Comparison of ENCODE assay signal across 9 mouse cellular contexts in the genomic region with DNA sequence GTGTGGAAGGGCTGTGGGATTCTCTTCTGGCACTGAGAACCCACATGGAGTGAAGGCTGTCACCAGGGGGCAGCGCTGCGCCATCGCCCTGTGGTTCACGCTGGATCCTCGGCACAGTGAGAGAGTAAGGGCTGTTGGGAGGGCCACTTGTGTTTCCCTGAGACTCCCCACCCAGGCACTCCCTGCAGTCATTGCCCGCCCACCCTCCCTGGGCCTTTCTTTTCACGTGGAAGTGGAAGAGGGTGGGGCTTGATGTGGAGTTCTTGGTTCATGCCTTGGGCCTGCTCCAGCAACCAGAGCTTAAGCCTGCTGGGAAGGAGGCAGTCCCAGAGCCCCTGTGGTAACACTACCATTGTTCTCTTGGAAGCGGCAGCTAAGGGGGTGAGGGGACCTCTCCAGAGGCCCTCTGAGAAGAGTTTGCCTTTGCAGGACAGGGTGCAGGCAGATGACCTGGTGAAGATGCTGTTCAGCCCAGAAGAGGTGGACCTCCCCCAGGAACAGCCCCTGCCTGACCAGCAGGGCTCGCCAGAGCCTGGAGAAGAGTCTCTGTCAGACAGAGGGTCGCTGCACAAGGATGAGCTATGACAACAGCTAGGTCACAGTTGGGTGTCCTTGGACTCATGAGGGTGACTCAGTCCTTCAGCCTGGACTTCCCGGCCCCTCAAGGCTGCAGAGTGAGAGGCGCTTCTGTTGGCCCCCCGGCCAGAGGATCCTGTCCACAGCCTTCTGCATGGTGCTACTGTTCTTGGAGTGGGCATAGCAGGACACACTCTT. TPM values are rescaled to one million over a fixed set of nuclear protein-coding genes. Genes with fewer than 3 reads are reported as not detected.
DNase-seq lines count a peak whose midpoint lies in the region; ATAC-seq and TF ChIP-seq lines count a peak whose summit lies in the region.
"Had no signal": no experiment of that assay in that cellular context is flagged by ENCODE, and none has a peak within 500 bp of the region (broad histone marks: within the 10 kb centered on the region; RNA-seq: fewer than 3 reads in every experiment).

No protein-coding gene starts in this region.

- ATAC-seq in activated CD4-positive, CD25-positive, alpha-beta regulatory T cell, adult 4 months, result peak; percentile 66
- peak; percentile 63 for ATAC-seq in embryonic facial prominence, embryonic 15.5 days (ENCODE audit: insufficient number of reproducible peaks, low FRiP score, low TSS enrichment, low read depth)
- peak; percentile 41; the same call in 1 of the 2 replicates for ATAC-seq in heart, embryonic 11.5 days (replicated peaks; ENCODE audit: insufficient number of reproducible peaks, low FRiP score, low TSS enrichment)
- ATAC-seq in liver, embryonic 13.5 days (ENCODE audit: low read depth), result peak; percentile 34; the same call in 1 of the 2 replicates
- ATAC-seq in neural tube, embryonic 13.5 days (ENCODE audit: low read depth), result peak; percentile 81

- H3K9me3 ChIP-seq in embryonic facial prominence, embryonic 15.5 days (replicated peaks), result no peaks in the 10 kb centered on the region
- no peaks in the 10 kb centered on the region for H3K9me3 ChIP-seq in heart, embryonic 11.5 days (replicated peaks; ENCODE audit: control insufficient read depth, low read length)
- H3K9me3 ChIP-seq in liver, embryonic 13.5 days (replicated peaks), result no peaks in the 10 kb centered on the region
- H3K9me3 ChIP-seq in neural tube, embryonic 13.5 days, result no peaks in the 10 kb centered on the region

- TF ChIP-seq POLR2A in testis, adult 2 months (IDR thresholded peaks at IDR 0.05; ENCODE audit: control insufficient read depth, low read depth, low read length), result no peak

- peak; percentile 77; the same call in 1 of the 2 replicates for TF ChIP-seq CTCF in testis, adult 2 months (IDR thresholded peaks at IDR 0.05; ENCODE audit: control insufficient read depth, insufficient read depth, insufficient replicate concordance, low read depth, low read length)

- 35% methylated on average over 13 of the region's 13 CpGs for WGBS in embryonic facial prominence, embryonic 15.5 days
- WGBS in heart, embryonic 11.5 days (ENCODE audit: insufficient replicate concordance), result 39% methylated on average over 13 of the region's 13 CpGs
- 33% methylated on average over 13 of the region's 13 CpGs for WGBS in liver, embryonic 13.5 days (ENCODE audit: insufficient replicate concordance)
- WGBS in neural tube, embryonic 13.5 days, result 27% methylated on average over 13 of the region's 13 CpGs

- H3K4me1 ChIP-seq in embryonic facial prominence, embryonic 15.5 days, result peaks cover 14% of the 10 kb centered on the region
- no peaks in the 10 kb centered on the region for H3K4me1 ChIP-seq in heart, embryonic 11.5 days (ENCODE audit: control insufficient read depth, insufficient read depth, low read length)
- H3K4me1 ChIP-seq in liver, embryonic 13.5 days (replicated peaks), result no peaks in the 10 kb centered on the region
- peaks cover 13% of the 10 kb centered on the region; the same call in 1 of the 2 replicates for H3K4me1 ChIP-seq in neural tube, embryonic 13.5 days (replicated peaks)
- H3K4me1 ChIP-seq in testis, adult 2 months (ENCODE audit: control insufficient read depth, insufficient read depth, low read length), result no peaks in the 10 kb centered on the region

- peaks cover 50% of the 10 kb centered on the region for H3K36me3 ChIP-seq in embryonic facial prominence, embryonic 15.5 days
- no peaks in the 10 kb centered on the region; the same call in 1 of the 2 replicates for H3K36me3 ChIP-seq in heart, embryonic 11.5 days (ENCODE audit: control insufficient read depth, insufficient read depth, low read length)
- H3K36me3 ChIP-seq in liver, embryonic 13.5 days, result peaks cover 15% of the 10 kb centered on the region
- peaks cover 59% of the 10 kb centered on the region for H3K36me3 ChIP-seq in neural tube, embryonic 13.5 days
- no peaks in the 10 kb centered on the region for H3K36me3 ChIP-seq in testis, adult 2 months (ENCODE audit: control insufficient read depth, insufficient read depth, low read length)

- H3K4me2 ChIP-seq in embryonic facial prominence, embryonic 15.5 days (replicated peaks), result no peak overlapping the region
- H3K4me2 ChIP-seq in heart, embryonic 11.5 days, result no peak overlapping the region
- H3K4me2 ChIP-seq in liver, embryonic 13.5 days, result no peak overlapping the region
- no peak overlapping the region for H3K4me2 ChIP-seq in neural tube, embryonic 13.5 days

- no peaks in the 10 kb centered on the region for H3K27me3 ChIP-seq in embryonic facial prominence, embryonic 15.5 days
- H3K27me3 ChIP-seq in heart, embryonic 11.5 days (ENCODE audit: control insufficient read depth, insufficient read depth, low read length), result no peaks in the 10 kb centered on the region
- H3K27me3 ChIP-seq in liver, embryonic 13.5 days, result 0 out of 2 replicates have a peak, but pooled peaks cover 3% of the 10 kb centered on the region
- no peaks in the 10 kb centered on the region for H3K27me3 ChIP-seq in neural tube, embryonic 13.5 days
- no peaks in the 10 kb centered on the region for H3K27me3 ChIP-seq in testis, adult 2 months (ENCODE audit: control insufficient read depth, insufficient read depth, low read length)

- peak; percentile 58 for DNase-seq in A20 (ENCODE audit: low read depth, low spot score)
- DNase-seq in kidney, adult 9 months, result peak; percentile 79
- peak; percentile 44 for DNase-seq in liver, embryonic 13.5 days

- H3K27ac ChIP-seq in embryonic facial prominence, embryonic 15.5 days (replicated peaks), result peak overlapping the region; percentile 8; the same call in 1 of the 2 replicates
- H3K27ac ChIP-seq in heart, embryonic 11.5 days (ENCODE audit: low read depth, low read length), result no peak overlapping the region
- H3K27ac ChIP-seq in liver, embryonic 13.5 days, result no peak overlapping the region
- peak overlapping the region; percentile 57 for H3K27ac ChIP-seq in neural tube, embryonic 13.5 days (replicated peaks)
- H3K27ac ChIP-seq in testis, adult 2 months (ENCODE audit: control insufficient read depth, insufficient read depth, low read depth, low read length), result no peak overlapping the region

- no peak overlapping the region for H3K4me3 ChIP-seq in embryonic facial prominence, embryonic 15.5 days (replicated peaks)
- H3K4me3 ChIP-seq in heart, embryonic 11.5 days (ENCODE audit: low read depth, low read length), result no peak overlapping the region
- no peak overlapping the region for H3K4me3 ChIP-seq in liver, embryonic 13.5 days (replicated peaks)
- H3K4me3 ChIP-seq in neural tube, embryonic 13.5 days, result no peak overlapping the region
- no peak overlapping the region for H3K4me3 ChIP-seq in testis, adult 2 months (ENCODE audit: control insufficient read depth, low read depth, low read length)
- H3K4me3 ChIP-seq: erythroblast, embryonic 14.5 days had no signal

- no peak overlapping the region for H3K9ac ChIP-seq in embryonic facial prominence, embryonic 15.5 days
- no peak overlapping the region for H3K9ac ChIP-seq in heart, embryonic 11.5 days (ENCODE audit: low read depth, low read length)
- no peak overlapping the region for H3K9ac ChIP-seq in liver, embryonic 13.5 days
- 0 out of 2 replicates have a peak overlapping the region, but pooled peaks have one; percentile 12 for H3K9ac ChIP-seq in neural tube, embryonic 13.5 days

RNA-seq across cellular contexts. Expression of a gene that starts 7.6 kb away (rescaled TPM):
- polyA plus RNA-seq in activated CD4-positive, CD25-positive, alpha-beta regulatory T cell, adult 4 months (2017; shearing (Covaris generic)), result not detected
- 0.05 and 0.20 TPM in 2 replicates for polyA plus RNA-seq in embryonic facial prominence, embryonic 15.5 days (2015; fragmentation: Nextera tagmentation; extraction: Ambion mirVana)
- polyA plus RNA-seq in heart, embryonic 11.5 days (2014; fragmentation: Nextera tagmentation; extraction: Ambion mirVana), result not detected in 2 replicates
- not detected in 2 replicates for polyA plus RNA-seq in liver, embryonic 13.5 days (2015; fragmentation: Nextera tagmentation; extraction: Ambion mirVana)
- polyA plus RNA-seq in neural tube, embryonic 13.5 days (2015; fragmentation: Nextera tagmentation; extraction: Ambion mirVana), result 0.45 and 0.63 TPM in 2 replicates
- not detected in 2 replicates for polyA plus RNA-seq in testis, adult 2 months (2012; rRNA removed)
- polyA plus RNA-seq: erythroblast, embryonic 14.5 days had no signal

RNA-seq across cellular contexts. Expression of a gene that starts 14.9 kb away (rescaled TPM):
- polyA plus RNA-seq in activated CD4-positive, CD25-positive, alpha-beta regulatory T cell, adult 4 months (2017; shearing (Covaris generic)), result 1 to 10 TPM; 1.1 to 1.6 TPM
- polyA plus RNA-seq in embryonic facial prominence, embryonic 15.5 days (2015; fragmentation: Nextera tagmentation; extraction: Ambion mirVana), result 80.0 and 82.7 TPM in 2 replicates
- 32.1 and 33.9 TPM in 2 replicates for polyA plus RNA-seq in heart, embryonic 11.5 days (2014; fragmentation: Nextera tagmentation; extraction: Ambion mirVana)
- 9.3 and 9.4 TPM in 2 replicates for polyA plus RNA-seq in liver, embryonic 13.5 days (2015; fragmentation: Nextera tagmentation; extraction: Ambion mirVana)
- polyA plus RNA-seq in neural tube, embryonic 13.5 days (2015; fragmentation: Nextera tagmentation; extraction: Ambion mirVana), result 14.8 TPM in 2 replicates
- 10.4 and 11.9 TPM in 2 replicates for polyA plus RNA-seq in testis, adult 2 months (2012; rRNA removed)

RNA-seq across cellular contexts. Expression of a gene that starts 15.1 kb away (rescaled TPM):
- 1 to 10 TPM; 8.0 to 9.2 TPM for polyA plus RNA-seq in activated CD4-positive, CD25-positive, alpha-beta regulatory T cell, adult 4 months (2017; shearing (Covaris generic))
- polyA plus RNA-seq in embryonic facial prominence, embryonic 15.5 days (2015; fragmentation: Nextera tagmentation; extraction: Ambion mirVana), result 32.0 and 35.5 TPM in 2 replicates
- polyA plus RNA-seq in heart, embryonic 11.5 days (2014; fragmentation: Nextera tagmentation; extraction: Ambion mirVana), result 33.2 and 34.7 TPM in 2 replicates
- 16.1 and 16.5 TPM in 2 replicates for polyA plus RNA-seq in liver, embryonic 13.5 days (2015; fragmentation: Nextera tagmentation; extraction: Ambion mirVana)
- 35.4 and 37.4 TPM in 2 replicates for polyA plus RNA-seq in neural tube, embryonic 13.5 days (2015; fragmentation: Nextera tagmentation; extraction: Ambion mirVana)
- polyA plus RNA-seq in testis, adult 2 months (2012; rRNA removed), result 14.1 and 18.6 TPM in 2 replicates

RNA-seq across cellular contexts. Expression of a gene that starts 29.6 kb away (rescaled TPM):
- polyA plus RNA-seq in activated CD4-positive, CD25-positive, alpha-beta regulatory T cell, adult 4 months (2017; shearing (Covaris generic)), result under 1 TPM in 1 of 2 experiments, not detected in 1; 0.26 TPM
- polyA plus RNA-seq in embryonic facial prominence, embryonic 15.5 days (2015; fragmentation: Nextera tagmentation; extraction: Ambion mirVana), result 0.12 and 0.13 TPM in 2 replicates
- polyA plus RNA-seq in heart, embryonic 11.5 days (2014; fragmentation: Nextera tagmentation; extraction: Ambion mirVana), result not detected in 2 replicates
- polyA plus RNA-seq in liver, embryonic 13.5 days (2015; fragmentation: Nextera tagmentation; extraction: Ambion mirVana), result not detected in 2 replicates
- polyA plus RNA-seq in neural tube, embryonic 13.5 days (2015; fragmentation: Nextera tagmentation; extraction: Ambion mirVana), result 0.45 TPM in 1 of 2 replicates, not detected in the other
- polyA plus RNA-seq in testis, adult 2 months (2012; rRNA removed), result 114 and 136 TPM in 2 replicates
- polyA plus RNA-seq: erythroblast, embryonic 14.5 days had no signal

RNA-seq across cellular contexts. Expression of a gene that starts 46.8 kb away (rescaled TPM):
- polyA plus RNA-seq in activated CD4-positive, CD25-positive, alpha-beta regulatory T cell, adult 4 months (2017; shearing (Covaris generic)), result 100 to 1,000 TPM; 172 to 180 TPM
- polyA plus RNA-seq in embryonic facial prominence, embryonic 15.5 days (2015; fragmentation: Nextera tagmentation; extraction: Ambion mirVana), result 577 and 601 TPM in 2 replicates
- 769 and 780 TPM in 2 replicates for polyA plus RNA-seq in heart, embryonic 11.5 days (2014; fragmentation: Nextera tagmentation; extraction: Ambion mirVana)
- polyA plus RNA-seq in liver, embryonic 13.5 days (2015; fragmentation: Nextera tagmentation; extraction: Ambion mirVana), result 342 and 392 TPM in 2 replicates
- 873 and 888 TPM in 2 replicates for polyA plus RNA-seq in neural tube, embryonic 13.5 days (2015; fragmentation: Nextera tagmentation; extraction: Ambion mirVana)
- polyA plus RNA-seq in testis, adult 2 months (2012; rRNA removed), result 821 and 914 TPM in 2 replicates

Comparison
In these comparisons a context has a peak if more than half of its experiments do, and no peak if none do; other contexts are left out.
1. H3K27ac ChIP-seq: peak in embryonic facial prominence, embryonic 15.5 days (single experiment) and neural tube, embryonic 13.5 days (single experiment); none in heart, embryonic 11.5 days (single experiment), liver, embryonic 13.5 days (single experiment) and testis, adult 2 months (single experiment).
2. Peak in every context shown above with its lines, with median percentiles within 50 percentile points of each other: DNase-seq and ATAC-seq.